ENCODE assay signal across 8 mouse cellular contexts in genomic region chr9:42530221-42531152, GRCm38 (mm10). TPM values are rescaled to one million over a fixed set of nuclear protein-coding genes. Genes with fewer than 3 reads are reported as not detected.
DNase-seq lines count a peak whose midpoint lies in the region; ATAC-seq lines count a peak whose summit lies in the region.

No protein-coding gene starts in this region.

- H3K4me3 ChIP-seq in heart, embryonic 13.5 days, result no peak overlapping the region
- H3K4me3 ChIP-seq in hindbrain, embryonic 13.5 days, result no peak overlapping the region
- no peak overlapping the region for H3K4me3 ChIP-seq in limb, embryonic 12.5 days (replicated peaks)

- H3K27ac ChIP-seq in heart, embryonic 13.5 days (replicated peaks), result 0 out of 2 replicates have a peak overlapping the region, but pooled peaks have one; percentile 15
- H3K27ac ChIP-seq in hindbrain, embryonic 13.5 days, result peak overlapping the region; percentile 91
- no peak overlapping the region for H3K27ac ChIP-seq in limb, embryonic 12.5 days

- H3K4me1 ChIP-seq in heart, embryonic 13.5 days, result peaks cover 32% of the 10 kb centered on the region
- peaks cover 36% of the 10 kb centered on the region for H3K4me1 ChIP-seq in hindbrain, embryonic 13.5 days (replicated peaks)
- H3K4me1 ChIP-seq in limb, embryonic 12.5 days (replicated peaks), result peaks cover 31% of the 10 kb centered on the region

- 45% methylated on average over 7 of the region's 7 CpGs for WGBS in heart, embryonic 13.5 days
- WGBS in hindbrain, embryonic 13.5 days, result 28% methylated on average over 7 of the region's 7 CpGs
- WGBS in limb, embryonic 12.5 days, result 44% methylated on average over 7 of the region's 7 CpGs

- DNase-seq in heart, adult 8-10 months (ENCODE audit: low spot score), result no peak
- no peak for DNase-seq in adrenal gland, postnatal 36 days
- no peak for DNase-seq in thymus, postnatal 0 days (ENCODE audit: low spot score)
- DNase-seq in gastrocnemius, adult 18-20 months (ENCODE audit: low spot score), result no peak

- no peaks in the 10 kb centered on the region for H3K9me3 ChIP-seq in heart, embryonic 13.5 days
- no peaks in the 10 kb centered on the region for H3K9me3 ChIP-seq in hindbrain, embryonic 13.5 days
- H3K9me3 ChIP-seq in limb, embryonic 12.5 days, result no peaks in the 10 kb centered on the region

- no peak for ATAC-seq in heart, embryonic 13.5 days (ENCODE audit: extremely low read depth, insufficient number of reproducible peaks, low FRiP score, low TSS enrichment)
- ATAC-seq in hindbrain, embryonic 13.5 days (ENCODE audit: low FRiP score), result peak; percentile 91
- ATAC-seq in limb, embryonic 12.5 days (ENCODE audit: insufficient number of reproducible peaks, insufficient read depth, low FRiP score, low TSS enrichment, low read depth), result peak; percentile 63
- no peak for ATAC-seq in megakaryocyte, adult 5-6 weeks (ENCODE audit: poor library complexity, severe bottlenecking)

- no peaks in the 10 kb centered on the region for H3K36me3 ChIP-seq in heart, embryonic 13.5 days
- H3K36me3 ChIP-seq in hindbrain, embryonic 13.5 days, result peaks cover 2% of the 10 kb centered on the region; the same call in 1 of the 2 replicates
- no peaks in the 10 kb centered on the region for H3K36me3 ChIP-seq in limb, embryonic 12.5 days

- H3K4me2 ChIP-seq in heart, embryonic 13.5 days, result no peak overlapping the region
- H3K4me2 ChIP-seq in hindbrain, embryonic 13.5 days, result no peak overlapping the region
- H3K4me2 ChIP-seq in limb, embryonic 12.5 days, result no peak overlapping the region

- H3K9ac ChIP-seq in heart, embryonic 13.5 days, result no peak overlapping the region
- peak overlapping the region; percentile 46; the same call in 1 of the 2 replicates for H3K9ac ChIP-seq in hindbrain, embryonic 13.5 days
- no peak overlapping the region for H3K9ac ChIP-seq in limb, embryonic 12.5 days (replicated peaks)

- peaks cover 10% of the 10 kb centered on the region for H3K27me3 ChIP-seq in heart, embryonic 13.5 days (replicated peaks)
- no peaks in the 10 kb centered on the region for H3K27me3 ChIP-seq in hindbrain, embryonic 13.5 days
- H3K27me3 ChIP-seq in limb, embryonic 12.5 days, result no peaks in the 10 kb centered on the region

RNA-seq across cellular contexts. Expression of gene Tbcel, which starts 22.9 kb away (rescaled TPM):
- polyA plus RNA-seq in heart, embryonic 13.5 days (2015; fragmentation: Nextera tagmentation; extraction: Ambion mirVana), result 3.4 and 4.1 TPM in 2 replicates
- total RNA-seq in heart, adult 8-10 months (2022), result 10 to 100 TPM; 19.8 to 24.7 (median 21.0) TPM
- polyA plus RNA-seq in hindbrain, embryonic 13.5 days (2015; fragmentation: Nextera tagmentation; extraction: Ambion mirVana), result 5.2 and 5.6 TPM in 2 replicates
- 5.1 and 5.3 TPM in 2 replicates for polyA plus RNA-seq in limb, embryonic 12.5 days (2016; fragmentation: Nextera tagmentation; extraction: Ambion mirVana)
- total RNA-seq in megakaryocyte, adult 5-6 weeks (2015), result 10.1 and 10.5 TPM in 2 replicates
- total RNA-seq in megakaryocyte, adult 5-6 weeks (2017), result 13.2 and 15.0 TPM in 2 replicates
- 10 to 100 TPM; 50.0 to 76.7 TPM for total RNA-seq in adrenal gland, postnatal 36 days (2021)
- 11.3 and 13.0 TPM in 2 replicates for polyA plus RNA-seq in thymus, postnatal 0 days (2015; fragmentation: Nextera tagmentation; extraction: Ambion mirVana)
- total RNA-seq in gastrocnemius, adult 18-20 months (2021), result 10 to 100 TPM; 14.9 to 15.9 TPM

Comparison
In these comparisons a context has a peak if more than half of its experiments do, and no peak if none do; other contexts are left out.
1. ATAC-seq: peak in hindbrain, embryonic 13.5 days (single experiment) and limb, embryonic 12.5 days (single experiment); none in heart, embryonic 13.5 days (single experiment) and megakaryocyte, adult 5-6 weeks (single experiment).